ENCODE assay signal across 20 mouse cellular contexts in genomic region chr9:67118429-67118828, GRCm38 (mm10).
"Had no signal": no experiment of that assay in that cellular context is flagged by ENCODE, and none has a peak within 500 bp of the region (broad histone marks: within the 10 kb centered on the region; RNA-seq: fewer than 3 reads in every experiment).

No protein-coding gene starts in this region.

- DNase-seq: liver, postnatal 0 days; lung, adult 2 months; lung, postnatal 14 days; lung, postnatal 36 days; retina, postnatal 1 day; right cerebral cortex, adult 18-20 months; right cerebral cortex, postnatal 25 days; right cerebral cortex, postnatal 4 days; thymus, adult 2 months; thymus, postnatal 25 days; thymus, postnatal 4 days had no signal

- H3K4me1 ChIP-seq: liver, embryonic 15.5 days; megakaryocyte, embryonic 14.5 days; midbrain, embryonic 13.5 days; midbrain, embryonic 15.5 days; neural tube, embryonic 12.5 days had no signal

- H3K27ac ChIP-seq: liver, embryonic 15.5 days; lung, embryonic 15.5 days; macrophage; midbrain, embryonic 13.5 days; midbrain, embryonic 15.5 days; neural tube, embryonic 12.5 days had no signal

- H3K9me3 ChIP-seq: liver, embryonic 15.5 days; lung, embryonic 15.5 days; megakaryocyte, embryonic 14.5 days; midbrain, embryonic 13.5 days; midbrain, embryonic 15.5 days; neural tube, embryonic 12.5 days had no signal

- H3K27me3 ChIP-seq: liver, embryonic 15.5 days; lung, embryonic 15.5 days; midbrain, embryonic 13.5 days; midbrain, embryonic 15.5 days; neural tube, embryonic 12.5 days had no signal

- H3K36me3 ChIP-seq: liver, embryonic 15.5 days; lung, embryonic 15.5 days; midbrain, embryonic 13.5 days; midbrain, embryonic 15.5 days; neural tube, embryonic 12.5 days had no signal

- H3K9ac ChIP-seq: liver, embryonic 15.5 days; liver, postnatal 0 days; lung, embryonic 15.5 days; midbrain, embryonic 13.5 days; midbrain, embryonic 15.5 days; neural tube, embryonic 12.5 days had no signal

- ATAC-seq: liver, postnatal 0 days; lung, postnatal 0 days; midbrain, embryonic 13.5 days; midbrain, embryonic 15.5 days had no signal

- H3K4me2 ChIP-seq: liver, embryonic 15.5 days; lung, embryonic 15.5 days; midbrain, embryonic 11.5 days; midbrain, embryonic 13.5 days; midbrain, embryonic 15.5 days; neural tube, embryonic 12.5 days had no signal

- H3K4me3 ChIP-seq: liver, embryonic 15.5 days; lung, embryonic 15.5 days; megakaryocyte, embryonic 14.5 days; midbrain, embryonic 13.5 days; midbrain, embryonic 15.5 days; neural tube, embryonic 12.5 days had no signal
